Mouse (Mus musculus) skeletal muscle tissue, adult 2 months (tissue): Measurements from ENCODE around the gene Mdga1.
A peak's percentile ranks its signal among the peaks of the same experiment; 100 is the strongest.

Source experiments
- DNase-seq: peaks from one replicate; pipeline ENCODE4 v3.0.0-alpha.2; 2012; ENCODE audit warnings: low read depth, low spot score

The Mdga1 gene

DNA sequence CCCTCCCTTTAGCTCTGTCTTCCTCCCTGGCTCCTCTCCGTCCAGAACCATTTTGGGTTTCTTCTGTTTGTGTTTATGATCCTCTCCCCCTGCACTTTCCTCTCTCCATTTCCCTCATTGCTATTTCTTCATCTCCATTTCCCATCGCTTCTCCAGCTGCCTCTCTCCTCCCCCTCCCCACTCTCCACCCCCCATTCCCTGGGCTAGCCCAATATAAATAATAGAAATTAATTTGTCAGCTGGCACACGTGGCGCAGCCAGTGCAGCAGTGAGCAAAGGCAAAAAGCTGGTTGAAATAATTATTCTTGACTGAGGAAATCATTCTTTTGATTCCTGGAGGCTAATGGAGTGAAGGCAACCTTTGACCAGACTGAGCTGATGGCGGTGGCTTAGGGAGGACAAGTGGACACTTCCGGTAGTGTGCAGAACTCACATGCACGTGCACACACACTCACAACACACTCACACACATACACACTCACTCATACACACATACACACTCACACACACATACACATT, at the start of gene Mdga1:
Gene Mdga1, minus strand, starts transcription at position 51 of the 519 bp plus-strand sequence.
- no peak for DNase-seq

GRCm38 (mm10) chr17:30018927-30019610, 49.2 kb upstream of the Mdga1 start:
- no peak for DNase-seq

DNA sequence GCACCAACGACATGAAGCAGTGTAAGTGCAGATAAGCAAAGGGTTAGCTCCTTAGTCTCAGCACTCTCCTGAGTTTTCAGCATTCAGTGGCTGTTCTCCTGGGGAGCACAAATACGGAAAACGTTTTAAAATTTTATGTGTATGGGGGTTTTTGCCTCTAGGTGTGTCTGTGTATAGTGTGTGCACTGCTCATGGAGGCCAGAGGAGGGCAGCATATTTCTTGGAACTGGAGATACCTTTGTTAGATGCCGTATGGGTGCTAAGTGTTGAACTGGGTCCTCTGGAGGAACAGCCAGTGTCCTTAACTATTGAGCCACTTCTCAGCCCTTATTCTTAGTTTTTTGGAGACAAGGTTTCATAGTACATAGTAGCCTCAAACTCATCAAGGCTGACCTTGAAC, 44.8 kb upstream of the Mdga1 start:
- DNase-seq = no peak

GRCm38 (mm10) chr17:30008392-30008791, 38.5 kb upstream of the Mdga1 start:
- DNase-seq = no peak

- no peak for DNase-seq
Measured at GRCm38 (mm10) chr17:30007883-30008282, 38.0 kb upstream of the Mdga1 start.

DNA sequence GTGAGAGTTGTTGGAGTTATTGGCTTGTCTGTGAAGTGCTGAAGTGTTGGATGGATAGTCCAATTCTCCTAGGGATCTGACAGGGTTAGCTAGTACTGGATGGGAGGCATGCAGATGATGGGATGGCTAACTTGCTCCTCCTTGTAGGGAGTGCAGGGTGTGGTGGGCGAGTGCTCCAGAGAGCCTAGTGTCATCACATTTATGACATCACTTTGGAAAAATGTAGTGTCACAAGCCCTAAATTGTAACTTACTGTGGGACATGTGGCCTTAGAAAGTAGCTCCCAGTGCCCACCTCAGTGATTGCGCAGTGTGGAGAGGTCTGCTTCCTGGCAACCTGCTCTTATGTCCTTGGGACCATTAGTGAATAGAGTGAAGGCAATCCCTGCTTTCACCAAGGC, 37.0 kb upstream of the Mdga1 start:
- DNase-seq = peak; percentile 45

- DNase-seq = peak; percentile 35
Measured at GRCm38 (mm10) chr17:30005451-30005941, 35.6 kb upstream of the Mdga1 start.

DNA sequence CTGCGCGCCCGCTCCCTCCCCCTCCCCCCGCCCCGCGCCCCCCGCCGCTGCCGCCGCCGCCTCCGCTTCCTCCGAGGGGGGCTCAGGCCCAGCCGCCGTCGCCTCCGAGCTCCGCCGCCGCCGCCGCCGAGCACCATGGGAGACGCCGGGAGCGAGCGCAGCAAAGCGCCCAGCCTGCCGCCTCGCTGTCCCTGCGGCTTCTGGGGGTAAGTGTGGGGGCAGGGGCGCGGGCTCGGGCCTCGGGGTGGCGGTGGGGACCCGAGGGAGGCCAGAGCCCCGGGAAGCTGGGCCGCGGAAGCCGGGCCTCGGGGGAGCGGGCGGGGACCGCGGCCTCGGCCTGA, 35.2 kb upstream of the Mdga1 start:
- DNase-seq = no peak

- DNase-seq = peak; percentile 97
Measured at GRCm38 (mm10) chr17:30004203-30005102, 34.6 kb upstream of the Mdga1 start, which contains the start of gene Zfand3. Gene Zfand3, plus strand, starts transcription at chr17:30004733.

GRCm38 (mm10) chr17:29998566-29999295, 28.8 kb upstream of the Mdga1 start:
- DNase-seq = no peak

DNA sequence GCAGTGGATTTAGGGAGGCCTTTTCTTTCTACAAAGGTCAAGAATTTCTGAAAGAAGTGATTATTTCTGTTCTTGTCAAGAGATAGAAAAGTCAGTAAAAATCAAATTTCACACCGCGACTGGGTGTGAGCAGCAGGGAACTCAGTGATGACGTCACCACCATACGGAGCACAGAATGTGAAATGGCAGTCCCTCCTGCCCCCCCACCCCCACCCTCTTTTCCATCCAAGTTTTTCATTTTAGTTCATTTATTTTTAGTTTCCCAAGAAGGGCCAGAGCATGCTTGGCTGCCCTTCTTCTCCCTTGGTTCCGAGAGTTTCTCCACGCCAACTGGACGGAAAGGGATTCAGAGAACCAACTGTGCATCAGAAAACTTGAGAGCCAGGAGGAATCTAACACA, 27.8 kb upstream of the Mdga1 start:
- peak; percentile 54 for DNase-seq

GRCm38 (mm10) chr17:29995986-29996385, 26.1 kb upstream of the Mdga1 start:
- DNase-seq = no peak

GRCm38 (mm10) chr17:29994459-29994858, 24.6 kb upstream of the Mdga1 start:
- no peak for DNase-seq

- DNase-seq = no peak
Measured at GRCm38 (mm10) chr17:29994011-29994410, 24.1 kb upstream of the Mdga1 start.

- DNase-seq = no peak
Measured at GRCm38 (mm10) chr17:29993488-29993887, 23.6 kb upstream of the Mdga1 start.

GRCm38 (mm10) chr17:29990845-29991244, 21.0 kb upstream of the Mdga1 start:
- DNase-seq = no peak

DNA sequence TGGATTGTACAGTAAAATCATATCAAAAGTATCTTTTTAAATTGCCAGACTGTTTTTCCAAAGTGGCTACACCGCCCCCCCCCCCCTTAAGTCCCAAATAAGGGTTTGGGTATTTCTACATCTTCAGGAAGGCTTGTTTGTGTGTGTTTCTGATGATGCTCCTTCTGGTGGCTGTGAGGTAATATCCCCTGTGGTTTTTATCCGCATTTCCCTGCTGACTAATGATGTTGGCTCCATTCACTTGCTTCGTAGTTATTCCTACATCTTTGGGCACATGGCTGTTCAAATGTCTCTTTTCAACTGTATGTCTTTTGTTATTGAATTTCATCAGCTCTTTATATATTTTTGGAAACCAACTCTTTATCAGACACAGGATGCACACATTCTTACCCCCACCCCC, 20.2 kb upstream of the Mdga1 start:
- DNase-seq = no peak

- DNase-seq = no peak
Measured at GRCm38 (mm10) chr17:29989653-29990052, 19.8 kb upstream of the Mdga1 start.

DNA sequence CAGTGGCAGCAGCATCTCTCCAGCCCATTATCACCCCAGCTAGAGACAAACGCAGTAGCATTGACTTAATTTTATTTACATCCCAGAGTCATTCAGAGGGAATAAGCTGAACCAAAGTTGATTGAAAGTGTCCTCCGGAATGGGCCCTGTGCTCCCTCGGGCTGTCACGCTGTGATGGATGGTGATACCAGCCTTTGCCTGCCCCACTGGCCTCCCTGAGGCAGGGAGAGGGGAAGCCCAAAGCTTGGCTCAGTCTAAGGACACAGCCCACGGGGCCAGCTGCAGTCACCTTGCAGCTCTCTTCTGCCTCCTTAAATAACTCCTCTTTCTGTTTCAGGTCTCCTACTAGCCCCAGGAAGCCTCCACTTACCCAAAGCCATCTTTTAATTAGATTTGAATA, 18.3 kb upstream of the Mdga1 start:
- no peak for DNase-seq

- DNase-seq = no peak
Measured at GRCm38 (mm10) chr17:29985534-29985933, 15.6 kb upstream of the Mdga1 start.

- no peak for DNase-seq
Measured at GRCm38 (mm10) chr17:29984931-29985330, 15.0 kb upstream of the Mdga1 start.

DNA sequence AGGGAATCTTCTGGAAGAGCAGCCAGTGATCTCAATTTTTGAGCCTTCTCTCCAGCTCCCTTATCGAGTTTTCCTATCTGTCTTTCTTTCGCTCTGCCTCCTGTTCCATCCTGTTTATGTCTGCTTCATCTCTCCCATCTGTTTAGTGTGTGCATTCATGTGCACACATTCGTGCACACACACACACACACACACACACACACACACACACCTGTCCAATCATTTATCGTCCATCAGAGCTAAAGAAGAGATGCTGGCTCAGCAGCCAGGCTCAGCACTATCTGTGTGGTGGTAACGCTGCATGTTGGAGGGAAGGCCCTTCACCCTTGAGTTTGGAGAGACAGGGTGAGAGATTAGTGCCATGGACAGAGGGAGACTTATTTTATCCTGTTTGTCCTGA, 13.3 kb upstream of the Mdga1 start:
- no peak for DNase-seq
